Mouse (Mus musculus) bone marrow, adult 2 months (tissue): ENCODE results near the gene Ckap5.

ENCODE experiments used
- CTCF ChIP-seq: fragments of 200-500 bp; IDR thresholded peaks from 2 replicates; pipeline ENCODE4 v1.5.1; 2011; ENCODE audit warnings: low read length, control low read depth; ENCODE audit not compliant: control insufficient read depth, insufficient read depth
- POLR2A ChIP-seq: fragments of 200-500 bp; IDR thresholded peaks from 2 replicates; pipeline ENCODE4 v1.6.1; 2011; ENCODE audit warnings: low read depth, mild to moderate bottlenecking, control low read depth, low read length, borderline replicate concordance; ENCODE audit not compliant: control insufficient read depth

GRCm38 (mm10) chr2:91498093-91498719 is 28.4 kb upstream of the Ckap5 start:
- TF ChIP-seq POLR2A (no peak), CTCF (no peak)
